ENCODE assay signal across 34 mouse cellular contexts in genomic region chr13:69772358-69772757, GRCm38 (mm10). TPM values are rescaled to one million over a fixed set of nuclear protein-coding genes. Genes with fewer than 3 reads are reported as not detected.
"Had no signal": no experiment of that assay in that cellular context is flagged by ENCODE, and none has a peak within 500 bp of the region (broad histone marks: within the 10 kb centered on the region; RNA-seq: fewer than 3 reads in every experiment).

No protein-coding gene starts in this region.

- H3K27me3 ChIP-seq: limb, embryonic 12.5 days; limb, embryonic 13.5 days; limb, embryonic 15.5 days; liver, embryonic 12.5 days; liver, embryonic 13.5 days; liver, embryonic 15.5 days; lung, embryonic 15.5 days; midbrain, embryonic 12.5 days; midbrain, embryonic 13.5 days; midbrain, embryonic 15.5 days had no signal

- H3K9ac ChIP-seq: limb, embryonic 12.5 days; limb, embryonic 13.5 days; limb, embryonic 15.5 days; liver, embryonic 12.5 days; liver, embryonic 13.5 days; liver, embryonic 14.5 days; liver, embryonic 15.5 days; liver, postnatal 0 days; lung, embryonic 14.5 days; lung, embryonic 15.5 days; midbrain, embryonic 12.5 days; midbrain, embryonic 13.5 days; midbrain, embryonic 15.5 days had no signal

- H3K9me3 ChIP-seq: limb, embryonic 10.5 days; limb, embryonic 12.5 days; limb, embryonic 13.5 days; limb, embryonic 15.5 days; liver, embryonic 12.5 days; liver, embryonic 15.5 days; lung, embryonic 15.5 days; midbrain, embryonic 10.5 days; midbrain, embryonic 12.5 days; midbrain, embryonic 13.5 days; midbrain, embryonic 15.5 days had no signal

- H3K27ac ChIP-seq: left cerebral cortex, adult 2 months; limb, embryonic 10.5 days; limb, embryonic 12.5 days; limb, embryonic 13.5 days; limb, embryonic 15.5 days; liver, embryonic 12.5 days; liver, embryonic 13.5 days; liver, embryonic 14.5 days; liver, embryonic 15.5 days; lung, embryonic 15.5 days; macrophage; midbrain, embryonic 10.5 days; midbrain, embryonic 12.5 days; midbrain, embryonic 13.5 days; midbrain, embryonic 15.5 days had no signal

- DNase-seq: left cerebral cortex, postnatal 4 days; liver; liver, embryonic 13.5 days; liver, postnatal 0 days; lung, adult 18-20 months; lung, adult 2 months; lung, embryonic 14.5 days; lung, postnatal 10 days; lung, postnatal 14 days; lung, postnatal 36 days; lung, postnatal 4 days; midbrain, embryonic 14.5 days had no signal

- ATAC-seq: liver, embryonic 12.5 days; liver, postnatal 0 days; lung, postnatal 0 days; midbrain, embryonic 13.5 days; midbrain, embryonic 15.5 days; midbrain, embryonic 16.5 days had no signal

- H3K4me1 ChIP-seq: limb, embryonic 10.5 days; limb, embryonic 12.5 days; limb, embryonic 13.5 days; liver, embryonic 12.5 days; liver, embryonic 13.5 days; liver, embryonic 15.5 days; lung, embryonic 15.5 days; midbrain, embryonic 12.5 days; midbrain, embryonic 13.5 days; midbrain, embryonic 15.5 days had no signal

- H3K4me2 ChIP-seq: limb, embryonic 12.5 days; limb, embryonic 13.5 days; limb, embryonic 15.5 days; liver, embryonic 11.5 days; liver, embryonic 12.5 days; liver, embryonic 13.5 days; liver, embryonic 15.5 days; lung, embryonic 14.5 days; lung, embryonic 15.5 days; midbrain, embryonic 11.5 days; midbrain, embryonic 12.5 days; midbrain, embryonic 13.5 days; midbrain, embryonic 15.5 days had no signal

- H3K36me3 ChIP-seq: limb, embryonic 10.5 days; limb, embryonic 12.5 days; limb, embryonic 13.5 days; limb, embryonic 15.5 days; liver, embryonic 12.5 days; liver, embryonic 13.5 days; liver, embryonic 15.5 days; lung, embryonic 15.5 days; midbrain, embryonic 10.5 days; midbrain, embryonic 12.5 days; midbrain, embryonic 13.5 days; midbrain, embryonic 15.5 days had no signal

- H3K4me3 ChIP-seq: left cerebral cortex, adult 2 months; limb, embryonic 10.5 days; limb, embryonic 12.5 days; limb, embryonic 13.5 days; limb, embryonic 15.5 days; liver, embryonic 12.5 days; liver, embryonic 13.5 days; liver, embryonic 15.5 days; lung, embryonic 15.5 days; midbrain, embryonic 10.5 days; midbrain, embryonic 12.5 days; midbrain, embryonic 13.5 days; midbrain, embryonic 15.5 days; myocyte had no signal

RNA-seq across cellular contexts. Expression of gene Ube2ql1, which starts 32.7 kb away (rescaled TPM):
- total RNA-seq: megakaryocyte progenitor cell, adult 5-6 weeks; megakaryocyte-erythroid progenitor cell, adult 5-6 weeks; monocyte, adult 5-6 weeks had no signal
- polyA plus RNA-seq: liver, postnatal 0 days; macrophage had no signal
